In the genomic region with DNA sequence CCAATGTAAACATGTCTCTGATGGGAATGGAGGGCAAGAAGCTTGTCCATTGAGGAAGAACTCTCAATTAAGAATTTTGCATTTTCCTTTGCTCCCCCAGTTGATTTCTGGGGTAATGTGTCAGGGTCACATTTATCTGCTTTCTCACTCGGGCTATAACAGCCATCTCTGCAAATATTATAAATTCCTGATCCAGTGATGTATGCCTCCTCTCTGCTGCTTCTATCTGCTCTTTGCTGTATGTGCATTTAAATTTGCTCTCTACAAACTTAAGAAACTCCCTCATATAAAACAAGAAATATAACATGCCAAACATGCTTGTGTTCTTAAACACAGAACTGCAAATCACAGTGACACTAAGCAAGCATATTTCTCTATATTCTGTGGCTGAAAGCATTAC, we compare ENCODE assay signal across 24 mouse cellular contexts.
DNase-seq lines count a peak whose midpoint lies in the region; ATAC-seq and TF ChIP-seq lines count a peak whose summit lies in the region.
"Had no signal": no experiment of that assay in that cellular context is flagged by ENCODE, and none has a peak within 500 bp of the region (broad histone marks: within the 10 kb centered on the region; RNA-seq: fewer than 3 reads in every experiment).

No protein-coding gene starts in this region.

- no peak overlapping the region for H3K4me2 ChIP-seq in hindbrain, postnatal 0 days (ENCODE audit: low read depth, low read length)
- H3K4me2 ChIP-seq in hindbrain, embryonic 12.5 days (replicated peaks), result no peak overlapping the region
- H3K4me2 ChIP-seq in neural tube, embryonic 13.5 days, result no peak overlapping the region
- no peak overlapping the region for H3K4me2 ChIP-seq in neural tube, embryonic 15.5 days
- H3K4me2 ChIP-seq: embryonic facial prominence, embryonic 13.5 days; forebrain, embryonic 13.5 days had no signal

- 0 out of 2 replicates have a peak, but pooled peaks have one; percentile 7 for ATAC-seq in frontal cortex, adult (ENCODE audit: low TSS enrichment)
- no peak for ATAC-seq in hindbrain, postnatal 0 days
- ATAC-seq in hindbrain, embryonic 12.5 days (ENCODE audit: low FRiP score), result no peak
- ATAC-seq in neural tube, embryonic 13.5 days (ENCODE audit: low read depth), result no peak
- ATAC-seq in neural tube, embryonic 15.5 days (ENCODE audit: low FRiP score), result 0 out of 2 replicates have a peak, but pooled peaks have one; percentile 20
- no peak for ATAC-seq in granulocyte monocyte progenitor cell, adult 5-6 weeks (replicated peaks; ENCODE audit: poor library complexity, severe bottlenecking)
- ATAC-seq: activated CD4-positive, CD25-positive, alpha-beta regulatory T cell, adult 4 months; inflammation-experienced regulatory T-cells, adult 6 months; Patski had no signal

- DNase-seq in frontal cortex, postnatal 36 days (ENCODE audit: low spot score in 2 of 2), result no peak
- no peak for DNase-seq in hindbrain, postnatal 0 days (ENCODE audit: low spot score)
- no peak for DNase-seq in neural tube, embryonic 10.5 days (ENCODE audit: extremely low spot score, low spot score)
- DNase-seq: adrenal gland, postnatal 14 days; cerebellum, adult 11-12 months; cerebellum, adult 9-10 months; cerebellum, postnatal 36 days; gastrocnemius, postnatal 36 days; heart, adult 18-20 months; heart, postnatal 10 days; heart, postnatal 4 days; kidney, adult 11 months had no signal

- H3K36me3 ChIP-seq in hindbrain, postnatal 0 days (ENCODE audit: insufficient read depth, low read length), result no peaks in the 10 kb centered on the region
- H3K36me3 ChIP-seq in hindbrain, embryonic 12.5 days, result no peaks in the 10 kb centered on the region
- H3K36me3 ChIP-seq in neural tube, embryonic 13.5 days, result no peaks in the 10 kb centered on the region
- no peaks in the 10 kb centered on the region for H3K36me3 ChIP-seq in neural tube, embryonic 15.5 days
- H3K36me3 ChIP-seq: embryonic facial prominence, embryonic 13.5 days; heart, embryonic 10.5 days had no signal

- H3K27ac ChIP-seq in hindbrain, postnatal 0 days, result 0 out of 2 replicates have a peak overlapping the region, but pooled peaks have one; percentile 28
- H3K27ac ChIP-seq in hindbrain, embryonic 12.5 days, result no peak overlapping the region
- 0 out of 2 replicates have a peak overlapping the region, but pooled peaks have one; percentile 24 for H3K27ac ChIP-seq in neural tube, embryonic 13.5 days (replicated peaks)
- H3K27ac ChIP-seq in neural tube, embryonic 15.5 days (replicated peaks), result 0 out of 2 replicates have a peak overlapping the region, but pooled peaks have one; percentile 28
- H3K27ac ChIP-seq: embryonic facial prominence, embryonic 13.5 days; forebrain, embryonic 13.5 days; heart, embryonic 10.5 days had no signal

- no peaks in the 10 kb centered on the region for H3K27me3 ChIP-seq in hindbrain, postnatal 0 days (ENCODE audit: insufficient read depth, low read length)
- no peaks in the 10 kb centered on the region for H3K27me3 ChIP-seq in hindbrain, embryonic 12.5 days
- H3K27me3 ChIP-seq in neural tube, embryonic 13.5 days, result no peaks in the 10 kb centered on the region
- no peaks in the 10 kb centered on the region for H3K27me3 ChIP-seq in neural tube, embryonic 15.5 days (replicated peaks)
- H3K27me3 ChIP-seq: CH12.LX; embryonic facial prominence, embryonic 13.5 days; forebrain, embryonic 13.5 days; Patski had no signal

- TF ChIP-seq CTCF in hindbrain, postnatal 0 days (IDR thresholded peaks at IDR 0.05; ENCODE audit: low read depth), result no peak

- no peaks in the 10 kb centered on the region for H3K4me1 ChIP-seq in hindbrain, postnatal 0 days (ENCODE audit: insufficient read depth, low read length)
- no peaks in the 10 kb centered on the region for H3K4me1 ChIP-seq in hindbrain, embryonic 12.5 days
- H3K4me1 ChIP-seq in neural tube, embryonic 13.5 days (replicated peaks), result 0 out of 2 replicates have a peak, but pooled peaks cover 5% of the 10 kb centered on the region
- no peaks in the 10 kb centered on the region for H3K4me1 ChIP-seq in neural tube, embryonic 15.5 days
- H3K4me1 ChIP-seq: embryonic facial prominence, embryonic 13.5 days; forebrain, embryonic 13.5 days; heart, embryonic 10.5 days had no signal

- no peak overlapping the region for H3K9ac ChIP-seq in hindbrain, postnatal 0 days (replicated peaks; ENCODE audit: low read length)
- H3K9ac ChIP-seq in hindbrain, embryonic 12.5 days, result no peak overlapping the region
- no peak overlapping the region for H3K9ac ChIP-seq in neural tube, embryonic 13.5 days
- no peak overlapping the region for H3K9ac ChIP-seq in neural tube, embryonic 15.5 days (replicated peaks)
- H3K9ac ChIP-seq: embryonic facial prominence, embryonic 13.5 days; forebrain, embryonic 13.5 days had no signal

- WGBS in hindbrain, postnatal 0 days, result 58% methylated on average over 1 of the region's 1 CpGs
- 59% methylated on average over 1 of the region's 1 CpGs for WGBS in hindbrain, embryonic 12.5 days
- WGBS in neural tube, embryonic 13.5 days, result 57% methylated on average over 1 of the region's 1 CpGs
- WGBS in neural tube, embryonic 15.5 days, result 55% methylated on average over 1 of the region's 1 CpGs

- no peaks in the 10 kb centered on the region for H3K9me3 ChIP-seq in hindbrain, postnatal 0 days (ENCODE audit: low read length)
- no peaks in the 10 kb centered on the region for H3K9me3 ChIP-seq in hindbrain, embryonic 12.5 days (replicated peaks)
- no peaks in the 10 kb centered on the region for H3K9me3 ChIP-seq in neural tube, embryonic 13.5 days
- no peaks in the 10 kb centered on the region for H3K9me3 ChIP-seq in neural tube, embryonic 15.5 days (replicated peaks)
- H3K9me3 ChIP-seq: embryonic facial prominence, embryonic 13.5 days; forebrain, embryonic 13.5 days; heart, embryonic 10.5 days had no signal

- H3K4me3 ChIP-seq in hindbrain, postnatal 0 days (ENCODE audit: low read length), result no peak overlapping the region
- no peak overlapping the region for H3K4me3 ChIP-seq in hindbrain, embryonic 12.5 days
- no peak overlapping the region for H3K4me3 ChIP-seq in neural tube, embryonic 13.5 days
- no peak overlapping the region for H3K4me3 ChIP-seq in neural tube, embryonic 15.5 days (replicated peaks)
- H3K4me3 ChIP-seq: embryonic facial prominence, embryonic 13.5 days; forebrain, embryonic 13.5 days; heart, embryonic 10.5 days had no signal

Comparison
In these comparisons a context has a peak if more than half of its experiments do, and no peak if none do; other contexts are left out.
1. ATAC-seq: peak in frontal cortex, adult (single experiment) and neural tube, embryonic 15.5 days (single experiment); none in hindbrain, postnatal 0 days (single experiment), hindbrain, embryonic 12.5 days (single experiment), neural tube, embryonic 13.5 days (single experiment) and granulocyte monocyte progenitor cell, adult 5-6 weeks (single experiment).